ENCODE assay signal across 9 mouse cellular contexts in the genomic region with DNA sequence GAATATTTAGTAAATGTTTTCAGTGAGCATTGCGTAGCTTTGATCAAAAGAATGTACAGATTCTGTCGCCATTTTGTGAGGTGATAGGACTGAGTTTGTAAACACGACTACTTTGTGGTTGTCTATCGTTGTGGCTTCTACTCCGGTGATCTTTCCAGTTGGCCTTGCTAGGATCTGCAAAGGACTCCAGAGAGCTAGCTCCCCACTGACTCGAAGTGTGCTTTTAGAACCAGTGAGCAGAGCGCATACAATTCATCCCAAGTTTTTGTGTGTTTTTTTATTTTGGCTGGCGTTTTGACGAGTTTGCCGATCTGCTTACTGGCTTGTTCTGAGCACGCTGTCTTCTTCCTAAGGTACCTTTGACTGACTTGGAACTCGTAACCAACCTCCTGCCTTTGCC. TPM values are rescaled to one million over a fixed set of nuclear protein-coding genes. Genes with fewer than 3 reads are reported as not detected.
A peak's percentile ranks its signal among the peaks of the same experiment; 100 is the strongest.
DNase-seq lines count a peak whose midpoint lies in the region; ATAC-seq lines count a peak whose summit lies in the region.
"Had no signal": no experiment of that assay in that cellular context is flagged by ENCODE, and none has a peak within 500 bp of the region (broad histone marks: within the 10 kb centered on the region; RNA-seq: fewer than 3 reads in every experiment).

No protein-coding gene starts in this region.

- H3K36me3 ChIP-seq in limb, embryonic 11.5 days (ENCODE audit: control insufficient read depth, insufficient read depth, low read length), result no peaks in the 10 kb centered on the region

- H3K27me3 ChIP-seq in limb, embryonic 11.5 days (ENCODE audit: control insufficient read depth, insufficient read depth, low read length), result no peaks in the 10 kb centered on the region

- DNase-seq in heart, adult 11 months, result peak; percentile 55
- no peak for DNase-seq in heart, postnatal 36 days
- peak; percentile 3 for DNase-seq in thymus, postnatal 4 days
- no peak for DNase-seq in thymus, postnatal 0 days (ENCODE audit: low spot score)
- DNase-seq in limb, embryonic 11.5 days (ENCODE audit: low spot score), result peak; percentile 20
- no peak for DNase-seq in lung, postnatal 10 days
- DNase-seq in left cerebral cortex, adult 11 months (ENCODE audit: low spot score), result no peak

- no peaks in the 10 kb centered on the region for H3K9me3 ChIP-seq in limb, embryonic 11.5 days (ENCODE audit: control insufficient read depth, low read length)

- ATAC-seq in limb, embryonic 11.5 days (ENCODE audit: insufficient number of reproducible peaks, low FRiP score, low TSS enrichment, low read depth), result no peak
- ATAC-seq in CD4-positive, CD25-positive, alpha-beta regulatory T cell, adult 4 months, result no peak

- H3K27ac ChIP-seq in limb, embryonic 11.5 days (replicated peaks; ENCODE audit: low read depth, low read length), result no peak overlapping the region
- H3K27ac ChIP-seq: macrophage had no signal

- intact Hi-C loops in heart, postnatal 36 days (cut with DNase I), result loop anchor here (5.0 to 10.0 kb wide), 4 partner anchors 36 to 508 kb away; a partner anchor contains a TSS

- 84% methylated on average over 12 of the region's 12 CpGs for WGBS in limb, embryonic 11.5 days

- no peak overlapping the region for H3K4me2 ChIP-seq in limb, embryonic 11.5 days (ENCODE audit: low read depth, severe bottlenecking)

- no peak overlapping the region for H3K9ac ChIP-seq in limb, embryonic 11.5 days (ENCODE audit: low read length)

- H3K4me3 ChIP-seq in limb, embryonic 11.5 days (ENCODE audit: low read depth, low read length), result no peak overlapping the region

- peaks cover 15% of the 10 kb centered on the region; the same call in 1 of the 2 replicates for H3K4me1 ChIP-seq in limb, embryonic 11.5 days (ENCODE audit: control insufficient read depth, insufficient read depth, low read length)

RNA-seq across cellular contexts. Expression of a gene that starts 16.9 kb away (rescaled TPM):
- 100 to 1,000 TPM; 419 to 431 TPM for total RNA-seq in heart, postnatal 36 days (2021)
- polyA plus RNA-seq in thymus, postnatal 0 days (2015; fragmentation: Nextera tagmentation; extraction: Ambion mirVana), result 14.0 and 16.8 TPM in 2 replicates
- polyA plus RNA-seq in limb, embryonic 11.5 days (2014; fragmentation: Nextera tagmentation; extraction: Ambion mirVana), result 35.7 and 39.2 TPM in 2 replicates
- polyA plus RNA-seq in CD4-positive, CD25-positive, alpha-beta regulatory T cell, adult 4 months (2017; shearing (Covaris generic)), result 10 to 100 TPM in 1 of 2 experiments, 1 to 10 TPM in 1; 9.8 to 16.3 TPM

Comparison
In these comparisons a context has a peak if more than half of its experiments do, and no peak if none do; other contexts are left out.
1. DNase-seq: peak in heart, adult 11 months (single experiment), thymus, postnatal 4 days (single experiment) and limb, embryonic 11.5 days (single experiment); none in heart, postnatal 36 days (0 of 2), thymus, postnatal 0 days (single experiment), lung, postnatal 10 days (single experiment) and left cerebral cortex, adult 11 months (single experiment).